Mouse (Mus musculus): Measurements from ENCODE around the gene Kncn.

DNA sequence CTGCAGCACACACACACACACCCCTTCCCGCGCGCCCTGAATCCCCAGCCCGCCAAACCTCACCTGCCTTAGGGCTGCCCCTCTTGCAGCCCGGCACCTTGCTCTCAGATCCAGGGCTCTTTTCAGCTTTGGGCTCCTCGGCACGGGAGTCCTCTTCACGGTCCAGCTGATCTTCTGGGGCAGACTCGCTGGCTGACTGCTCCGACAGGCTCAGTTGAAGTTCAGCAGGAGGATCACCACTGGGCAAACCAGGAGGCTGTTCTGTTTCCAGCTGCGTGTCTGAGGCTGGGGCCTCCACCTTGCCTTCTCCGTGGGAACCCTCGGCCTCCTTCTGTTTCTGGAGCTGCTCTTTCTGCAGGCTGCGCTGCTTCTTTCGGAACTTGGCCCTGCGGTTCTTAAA, 35.7 kb downstream of the Kncn start:
- TF ChIP-seq CTCF (IDR thresholded peaks at IDR 0.05; ENCODE audit: borderline replicate concordance, control insufficient read depth, extremely low read depth, insufficient read depth, low read length, poor library complexity), result no peak
- no peak for TF ChIP-seq POLR2A (IDR thresholded peaks at IDR 0.05; ENCODE audit: control insufficient read depth, extremely low read depth, insufficient read depth, low read length, poor library complexity)
